ENCODE assay signal across 8 mouse cellular contexts in the genomic region with DNA sequence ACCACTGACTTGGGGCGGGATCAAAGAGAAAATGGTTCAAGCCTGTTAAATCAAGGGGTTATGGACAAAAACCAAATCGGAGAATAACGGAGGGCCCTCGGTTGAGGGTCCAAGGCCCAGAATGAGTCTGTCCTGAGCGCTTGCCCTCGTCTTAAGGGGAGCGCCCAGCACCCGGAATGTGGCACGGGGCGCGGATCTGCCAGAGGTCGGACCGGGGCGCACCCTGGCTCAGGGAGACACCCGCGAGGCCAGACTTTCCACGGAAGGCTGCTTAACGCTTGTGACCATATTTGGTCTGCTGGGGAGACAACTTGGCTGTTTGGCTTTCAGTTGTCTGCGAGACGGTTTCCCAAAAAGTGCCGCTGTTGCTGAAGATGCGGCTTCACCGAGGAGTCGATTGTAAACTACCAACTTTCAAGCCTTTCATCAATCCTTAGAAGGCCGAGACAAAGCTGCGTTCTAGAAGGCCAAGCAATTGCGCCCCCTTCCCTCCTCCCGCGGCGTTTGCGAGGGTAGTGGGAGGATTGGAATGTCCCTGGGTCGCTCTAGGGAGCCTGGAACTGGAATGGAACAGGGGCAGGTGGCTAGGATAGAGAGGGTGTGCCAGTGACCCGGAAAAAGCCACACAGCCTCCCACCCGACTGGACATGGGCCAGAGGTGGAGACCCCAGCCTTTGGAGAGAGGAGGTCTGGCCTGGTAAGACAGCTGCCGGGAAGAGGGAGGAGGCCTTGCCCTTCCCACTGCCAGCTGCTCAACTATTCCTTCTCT. TPM values are rescaled to one million over a fixed set of nuclear protein-coding genes. Genes with fewer than 3 reads are reported as not detected.
DNase-seq lines count a peak whose midpoint lies in the region; ATAC-seq lines count a peak whose summit lies in the region.

No protein-coding gene starts in this region.

- H3K27me3 ChIP-seq in embryonic facial prominence, embryonic 10.5 days (replicated peaks; ENCODE audit: low read depth, poor library complexity, severe bottlenecking), result no peaks in the 10 kb centered on the region
- H3K27me3 ChIP-seq in kidney, embryonic 14.5 days (ENCODE audit: control insufficient read depth, insufficient read depth, low read length), result no peaks in the 10 kb centered on the region

- H3K4me3 ChIP-seq in embryonic facial prominence, embryonic 10.5 days, result peak overlapping the region; percentile 91
- H3K4me3 ChIP-seq in kidney, embryonic 14.5 days (ENCODE audit: low read length), result peak overlapping the region; percentile 72

- DNase-seq in right cerebral cortex, adult 18-20 months, result peak; percentile 17
- DNase-seq in right cerebral cortex, postnatal 36 days (ENCODE audit: low spot score in 2 of 2), result no peak
- DNase-seq in embryonic facial prominence, embryonic 10.5 days (ENCODE audit: low spot score), result peak; percentile 75
- DNase-seq in heart, adult 18-20 months, result peak; percentile 80 to 83
- DNase-seq in lung, adult 18-20 months, result peak; percentile 81 to 82
- DNase-seq in ovary, postnatal 36 days (ENCODE audit: low spot score), result peak; percentile 69

- peak; percentile 77 for ATAC-seq in kidney, embryonic 14.5 days (ENCODE audit: low FRiP score, low TSS enrichment)
- no peak for ATAC-seq in megakaryocyte-erythroid progenitor cell, adult 5-6 weeks (replicated peaks; ENCODE audit: low FRiP score, low TSS enrichment, poor library complexity, severe bottlenecking)

- peak overlapping the region; percentile 77 for H3K4me2 ChIP-seq in kidney, embryonic 14.5 days (replicated peaks; ENCODE audit: low read depth, low read length)

- H3K27ac ChIP-seq in embryonic facial prominence, embryonic 10.5 days (replicated peaks), result peak overlapping the region; percentile 93
- H3K27ac ChIP-seq in kidney, embryonic 14.5 days (ENCODE audit: low read depth, low read length), result peak overlapping the region; percentile 93

- H3K36me3 ChIP-seq in embryonic facial prominence, embryonic 10.5 days (replicated peaks), result peaks cover 9% of the 10 kb centered on the region
- H3K36me3 ChIP-seq in kidney, embryonic 14.5 days (ENCODE audit: control insufficient read depth, insufficient read depth, low read length), result no peaks in the 10 kb centered on the region

- H3K9ac ChIP-seq in kidney, embryonic 14.5 days (ENCODE audit: low read depth, low read length), result peak overlapping the region; percentile 72

- peaks cover 31% of the 10 kb centered on the region for H3K4me1 ChIP-seq in embryonic facial prominence, embryonic 10.5 days
- H3K4me1 ChIP-seq in kidney, embryonic 14.5 days (ENCODE audit: control insufficient read depth, insufficient read depth, low read length), result peaks cover 16% of the 10 kb centered on the region

- under 1% methylated on average over 35 of the region's 35 CpGs for WGBS in embryonic facial prominence, embryonic 10.5 days
- under 1% methylated on average over 35 of the region's 35 CpGs for WGBS in kidney, embryonic 14.5 days

- H3K9me3 ChIP-seq in embryonic facial prominence, embryonic 10.5 days, result no peaks in the 10 kb centered on the region
- H3K9me3 ChIP-seq in kidney, embryonic 14.5 days (ENCODE audit: control insufficient read depth, low read length), result no peaks in the 10 kb centered on the region

RNA-seq across cellular contexts. Expression of a gene that starts 0.5 kb away (rescaled TPM):
- 10.5 and 11.9 TPM in 2 replicates for polyA plus RNA-seq in embryonic facial prominence, embryonic 10.5 days (2016; fragmentation: Nextera tagmentation; extraction: Ambion mirVana)
- total RNA-seq in heart, adult 18-20 months (2021), result 10 to 100 TPM; 39.4 to 47.3 TPM
- 17.7 and 20.7 TPM in 2 replicates for polyA plus RNA-seq in kidney, embryonic 14.5 days (2014; fragmentation: Nextera tagmentation; extraction: Ambion mirVana)
- not detected in 2 replicates for total RNA-seq in megakaryocyte-erythroid progenitor cell, adult 5-6 weeks (2014; fragmentation: Nextera tagmentation)
- total RNA-seq in megakaryocyte-erythroid progenitor cell, adult 5-6 weeks (2017), result not detected in 2 replicates

Comparison
In these comparisons a context has a peak if more than half of its experiments do, and no peak if none do; other contexts are left out.
1. DNase-seq: peak in right cerebral cortex, adult 18-20 months (single experiment), embryonic facial prominence, embryonic 10.5 days (single experiment), heart, adult 18-20 months (2 of 2), lung, adult 18-20 months (2 of 2) and ovary, postnatal 36 days (single experiment); none in right cerebral cortex, postnatal 36 days (0 of 2).
2. RNA of a gene that starts 0.5 kb away (total RNA-seq): 39.4 to 47.3 TPM in heart, adult 18-20 months; not detected in megakaryocyte-erythroid progenitor cell, adult 5-6 weeks; every median in the first group is over 10 times any median in the second.